Mouse (Mus musculus): ENCODE data around the gene Efna2. TPM values are rescaled to one million over a fixed set of nuclear protein-coding genes. Genes with fewer than 3 reads are reported as not detected.
A peak's percentile ranks its signal among the peaks of the same experiment; 100 is the strongest.

Efna2 gene
- polyA plus RNA-seq, 1 experiment from 2014 or later = 24.8 TPM

DNA sequence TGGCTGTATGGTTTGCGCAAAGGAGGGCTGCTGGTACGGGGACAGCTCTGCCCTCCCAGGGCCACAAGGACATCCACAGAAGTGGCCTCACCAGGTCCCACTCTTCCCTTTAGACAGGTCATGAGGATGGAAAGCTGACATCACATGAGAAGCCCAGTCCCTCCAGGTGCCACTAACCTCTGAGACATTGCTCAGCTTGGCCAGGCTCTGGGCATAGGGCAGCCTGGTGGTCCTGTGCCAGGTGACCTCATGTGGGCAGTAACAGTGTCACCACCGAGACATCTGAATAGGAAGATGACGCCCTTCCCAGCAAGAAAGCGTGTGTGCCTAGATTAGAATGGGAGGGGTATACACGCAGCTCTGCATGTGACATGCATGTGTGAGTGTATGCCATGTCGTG lies 3.3 kb downstream of the Efna2 start:
- Histone ChIP-seq H3K27me3 (ENCODE audit: control insufficient read depth, insufficient read depth, low read length) (0 out of 2 replicates have a peak, but pooled peaks cover 2% of the 10 kb centered on the region), H3K4me3 (ENCODE audit: low read depth, low read length) (no peak overlapping the region), H3K27ac (ENCODE audit: low read depth, low read length) (no peak overlapping the region), H3K4me1 (replicated peaks; ENCODE audit: control insufficient read depth, insufficient read depth, low read length) (peaks cover 14% of the 10 kb centered on the region), H3K36me3 (ENCODE audit: control insufficient read depth, insufficient read depth, low read length) (0 out of 2 replicates have a peak, but pooled peaks cover 2% of the 10 kb centered on the region), H3K9me3 (ENCODE audit: control insufficient read depth, low read length) (no peaks in the 10 kb centered on the region), H3K4me2 (replicated peaks; ENCODE audit: low read depth, low read length) (no peak overlapping the region; the same call in 1 of the 2 replicates), H3K9ac (ENCODE audit: low read depth, low read length) (no peak overlapping the region)
- WGBS = 93% methylated on average over 7 of the region's 7 CpGs
- no peak for DNase-seq (ENCODE audit: low spot score)
- no peak for ATAC-seq (ENCODE audit: low FRiP score)

DNA sequence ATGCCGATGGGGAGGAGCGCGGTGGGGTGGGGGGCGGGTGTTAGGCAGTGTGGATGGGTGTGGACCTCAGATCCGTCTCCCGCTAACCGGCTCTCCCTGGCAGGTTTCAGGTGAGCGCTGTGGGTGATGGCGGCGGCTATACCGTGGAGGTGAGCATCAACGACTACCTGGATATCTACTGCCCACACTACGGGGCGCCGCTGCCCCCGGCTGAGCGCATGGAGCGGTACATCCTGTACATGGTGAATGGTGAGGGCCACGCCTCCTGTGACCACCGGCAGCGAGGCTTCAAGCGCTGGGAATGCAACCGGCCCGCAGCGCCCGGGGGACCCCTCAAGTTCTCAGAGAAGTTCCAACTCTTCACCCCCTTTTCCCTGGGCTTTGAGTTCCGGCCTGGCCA lies 7.4 kb downstream of the Efna2 start:
- H3K9me3 ChIP-seq (ENCODE audit: control insufficient read depth, low read length) = no peaks in the 10 kb centered on the region
- H3K4me3 ChIP-seq (ENCODE audit: low read depth, low read length) = no peak overlapping the region
- 32% methylated on average over 27 of the region's 27 CpGs for WGBS
- no peak overlapping the region for H3K9ac ChIP-seq (ENCODE audit: low read depth, low read length)
- ATAC-seq (ENCODE audit: low FRiP score) = no peak
- H3K36me3 ChIP-seq (ENCODE audit: control insufficient read depth, insufficient read depth, low read length) = 0 out of 2 replicates have a peak, but pooled peaks cover 4% of the 10 kb centered on the region
- DNase-seq (ENCODE audit: low spot score) = no peak
- peaks cover 10% of the 10 kb centered on the region for H3K4me1 ChIP-seq (replicated peaks; ENCODE audit: control insufficient read depth, insufficient read depth, low read length)
- no peak overlapping the region for H3K27ac ChIP-seq (ENCODE audit: low read depth, low read length)
- H3K4me2 ChIP-seq (replicated peaks; ENCODE audit: low read depth, low read length) = no peak overlapping the region
- 0 out of 2 replicates have a peak, but pooled peaks cover 2% of the 10 kb centered on the region for H3K27me3 ChIP-seq (ENCODE audit: control insufficient read depth, insufficient read depth, low read length)

DNA sequence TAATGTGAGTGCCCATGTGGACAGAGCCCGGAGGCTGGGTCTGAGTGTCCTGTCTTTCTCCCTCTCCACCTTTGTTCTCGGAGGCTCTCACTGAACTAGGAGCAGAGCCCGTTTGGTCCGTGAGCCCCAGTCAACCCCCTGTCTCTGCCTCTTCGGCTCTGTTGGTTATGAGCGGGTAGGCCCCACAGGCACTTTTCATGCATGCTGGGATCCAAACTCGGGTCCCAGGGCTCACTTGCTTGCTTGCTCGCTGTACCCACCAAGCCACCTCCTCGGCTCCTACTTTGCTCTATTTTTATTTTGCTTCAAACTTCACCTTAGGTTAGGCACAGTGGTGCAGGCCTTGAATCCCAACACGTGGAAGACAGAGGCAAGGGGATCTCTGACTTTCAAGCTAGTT lies 8.5 kb downstream of the Efna2 start:
- H3K9ac ChIP-seq (ENCODE audit: low read depth, low read length) = no peak overlapping the region
- WGBS = 90% methylated on average over 10 of the region's 10 CpGs
- no peak overlapping the region for H3K27ac ChIP-seq (ENCODE audit: low read depth, low read length)
- no peaks in the 10 kb centered on the region for H3K9me3 ChIP-seq (ENCODE audit: control insufficient read depth, low read length)
- H3K4me1 ChIP-seq (replicated peaks; ENCODE audit: control insufficient read depth, insufficient read depth, low read length) = peaks cover 10% of the 10 kb centered on the region
- ATAC-seq (ENCODE audit: low FRiP score) (no peak), DNase-seq (ENCODE audit: low spot score) (no peak)
- H3K4me2 ChIP-seq (replicated peaks; ENCODE audit: low read depth, low read length) = no peak overlapping the region
- H3K4me3 ChIP-seq (ENCODE audit: low read depth, low read length) = no peak overlapping the region
- H3K36me3 ChIP-seq (ENCODE audit: control insufficient read depth, insufficient read depth, low read length) = 0 out of 2 replicates have a peak, but pooled peaks cover 4% of the 10 kb centered on the region
- peaks cover 4% of the 10 kb centered on the region; the same call in 1 of the 2 replicates for H3K27me3 ChIP-seq (ENCODE audit: control insufficient read depth, insufficient read depth, low read length)

DNA sequence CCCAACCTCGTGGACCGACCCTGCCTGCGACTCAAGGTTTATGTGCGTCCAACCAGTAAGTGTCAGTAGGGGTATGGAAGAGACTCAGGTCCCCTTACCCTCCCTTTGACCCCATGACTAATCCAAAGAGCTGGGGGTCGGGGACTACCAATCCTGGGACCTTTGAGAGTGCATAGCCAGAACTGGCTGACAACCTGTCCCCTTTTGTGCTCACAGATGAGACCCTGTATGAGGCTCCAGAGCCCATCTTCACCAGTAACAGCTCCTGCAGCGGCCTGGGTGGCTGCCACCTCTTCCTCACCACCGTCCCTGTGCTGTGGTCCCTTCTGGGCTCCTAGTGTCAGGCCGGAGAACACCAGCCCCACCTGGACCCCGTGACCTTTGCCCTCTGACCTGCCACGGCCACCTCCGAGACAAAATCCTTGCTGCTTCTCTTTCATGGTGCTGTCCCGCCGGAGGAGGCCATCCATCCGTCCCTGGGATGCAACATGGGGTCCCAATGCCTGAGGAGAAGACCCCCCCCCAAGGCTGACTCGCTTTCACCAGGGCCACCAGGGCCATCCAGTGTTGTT lies 9.3 kb downstream of the Efna2 start:
- ATAC-seq (ENCODE audit: low FRiP score) (no peak), DNase-seq (ENCODE audit: low spot score) (no peak)
- no peak overlapping the region for H3K27ac ChIP-seq (ENCODE audit: low read depth, low read length)
- H3K36me3 ChIP-seq (ENCODE audit: control insufficient read depth, insufficient read depth, low read length) = 0 out of 2 replicates have a peak, but pooled peaks cover 4% of the 10 kb centered on the region
- no peak overlapping the region for H3K4me3 ChIP-seq (ENCODE audit: low read depth, low read length)
- no peak overlapping the region for H3K9ac ChIP-seq (ENCODE audit: low read depth, low read length)
- no peak overlapping the region for H3K4me2 ChIP-seq (replicated peaks; ENCODE audit: low read depth, low read length)
- H3K4me1 ChIP-seq (replicated peaks; ENCODE audit: control insufficient read depth, insufficient read depth, low read length) = peaks cover 10% of the 10 kb centered on the region
- 52% methylated on average over 15 of the region's 15 CpGs for WGBS
- H3K9me3 ChIP-seq (ENCODE audit: control insufficient read depth, low read length) = no peaks in the 10 kb centered on the region
- peaks cover 4% of the 10 kb centered on the region; the same call in 1 of the 2 replicates for H3K27me3 ChIP-seq (ENCODE audit: control insufficient read depth, insufficient read depth, low read length)

DNA sequence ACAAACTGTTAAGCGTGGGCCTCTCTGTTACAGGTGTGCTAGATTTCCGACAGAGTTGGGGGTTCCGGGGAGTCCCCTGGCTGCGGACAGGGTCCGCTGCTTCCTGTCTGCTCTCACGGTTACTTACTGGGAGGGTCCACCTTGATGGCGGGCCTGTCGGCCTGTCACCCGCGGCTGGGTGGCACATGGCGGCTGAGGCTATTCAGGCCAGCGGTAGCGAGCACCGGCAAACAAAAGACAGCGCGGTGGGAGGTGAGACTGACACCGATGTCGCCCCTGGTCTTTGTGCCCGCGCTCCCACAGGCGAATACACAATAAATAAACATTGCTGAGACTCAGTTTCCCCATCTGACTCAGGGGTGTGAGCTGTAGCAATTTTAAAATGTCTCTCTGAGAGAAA lies 10.7 kb downstream of the Efna2 start:
- peak overlapping the region; percentile 72 for H3K4me2 ChIP-seq (replicated peaks; ENCODE audit: low read depth, low read length)
- H3K4me1 ChIP-seq (replicated peaks; ENCODE audit: control insufficient read depth, insufficient read depth, low read length) = peaks cover 10% of the 10 kb centered on the region
- peaks cover 2% of the 10 kb centered on the region; the same call in 1 of the 2 replicates for H3K27me3 ChIP-seq (ENCODE audit: control insufficient read depth, insufficient read depth, low read length)
- ATAC-seq (ENCODE audit: low FRiP score) = peak; percentile 38; the same call in 1 of the 2 replicates
- H3K36me3 ChIP-seq (ENCODE audit: control insufficient read depth, insufficient read depth, low read length) = 0 out of 2 replicates have a peak, but pooled peaks cover 4% of the 10 kb centered on the region
- peak; percentile 67 for DNase-seq (ENCODE audit: low spot score)
- WGBS = 4% methylated on average over 21 of the region's 21 CpGs
- H3K4me3 ChIP-seq (ENCODE audit: low read depth, low read length) = peak overlapping the region; percentile 41
- peak overlapping the region; percentile 86 for H3K27ac ChIP-seq (ENCODE audit: low read depth, low read length)
- H3K9me3 ChIP-seq (ENCODE audit: control insufficient read depth, low read length) = no peaks in the 10 kb centered on the region
- H3K9ac ChIP-seq (ENCODE audit: low read depth, low read length) = peak overlapping the region; percentile 79

DNA sequence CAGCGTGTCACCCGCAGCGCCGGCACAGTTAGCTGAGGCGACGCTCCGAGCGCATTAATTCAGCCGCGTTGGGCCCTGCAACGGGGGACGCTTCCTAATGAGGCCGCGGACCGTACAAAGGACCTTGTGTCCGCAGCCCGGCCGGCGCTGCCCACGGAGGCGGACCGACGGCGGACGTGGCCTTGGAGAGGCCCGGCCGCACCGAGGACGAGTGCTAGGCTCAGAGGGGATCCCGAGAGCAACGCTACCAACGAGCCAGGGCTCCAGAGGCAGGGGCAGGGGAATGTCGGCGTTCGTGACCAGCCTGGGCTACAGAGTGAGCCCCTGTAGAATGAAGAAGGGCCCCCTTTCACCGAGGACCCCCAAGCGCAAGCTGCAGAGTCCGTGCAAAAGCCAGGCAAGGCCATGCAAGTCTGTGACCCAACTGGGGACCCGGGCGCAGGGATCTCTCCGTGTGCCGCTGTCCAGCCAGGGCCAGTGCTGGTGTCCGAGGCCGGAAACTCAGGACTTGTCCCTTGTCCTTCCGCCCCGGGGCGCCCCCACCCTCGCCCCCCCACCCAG lies 11.3 kb downstream of the Efna2 start:
- peaks cover 2% of the 10 kb centered on the region; the same call in 1 of the 2 replicates for H3K27me3 ChIP-seq (ENCODE audit: control insufficient read depth, insufficient read depth, low read length)
- DNase-seq (ENCODE audit: low spot score) (peak; percentile 77), ATAC-seq (ENCODE audit: low FRiP score) (peak; percentile 62)
- H3K36me3 ChIP-seq (ENCODE audit: control insufficient read depth, insufficient read depth, low read length) = 0 out of 2 replicates have a peak, but pooled peaks cover 4% of the 10 kb centered on the region
- peak overlapping the region; percentile 72 for H3K4me2 ChIP-seq (replicated peaks; ENCODE audit: low read depth, low read length)
- H3K4me3 ChIP-seq (ENCODE audit: low read depth, low read length) = peak overlapping the region; percentile 41
- H3K27ac ChIP-seq (ENCODE audit: low read depth, low read length) = peak overlapping the region; percentile 86
- H3K9ac ChIP-seq (ENCODE audit: low read depth, low read length) = peak overlapping the region; percentile 79
- WGBS = under 1% methylated on average over 46 of the region's 48 CpGs
- H3K9me3 ChIP-seq (ENCODE audit: control insufficient read depth, low read length) = no peaks in the 10 kb centered on the region
- peaks cover 10% of the 10 kb centered on the region for H3K4me1 ChIP-seq (replicated peaks; ENCODE audit: control insufficient read depth, insufficient read depth, low read length)

DNA sequence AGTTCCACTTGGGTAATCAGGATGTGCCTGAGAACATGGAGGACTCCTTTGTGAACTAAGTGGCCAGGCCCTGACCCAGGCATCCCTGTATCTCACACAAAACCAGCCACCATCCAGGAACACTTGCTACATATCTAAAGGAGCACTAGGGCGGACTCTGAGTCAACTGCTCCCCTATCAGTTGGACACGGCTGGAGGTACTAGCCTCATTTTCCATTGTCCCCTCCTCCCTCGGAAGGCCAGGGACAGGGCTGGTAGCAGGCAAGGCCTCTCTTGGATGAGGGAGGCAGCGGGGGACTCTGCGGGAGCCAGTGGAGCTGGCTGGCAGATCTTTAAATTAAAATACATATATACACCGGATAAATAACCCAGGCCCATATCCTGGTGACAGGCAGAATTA lies 14.7 kb downstream of the Efna2 start:
- no peak for ATAC-seq (ENCODE audit: low FRiP score)
- H3K36me3 ChIP-seq (ENCODE audit: control insufficient read depth, insufficient read depth, low read length) = no peaks in the 10 kb centered on the region
- H3K27ac ChIP-seq (ENCODE audit: low read depth, low read length) = peak overlapping the region; percentile 47; the same call in 1 of the 2 replicates
- H3K4me2 ChIP-seq (replicated peaks; ENCODE audit: low read depth, low read length) = no peak overlapping the region
- peaks cover 2% of the 10 kb centered on the region; the same call in 1 of the 2 replicates for H3K27me3 ChIP-seq (ENCODE audit: control insufficient read depth, insufficient read depth, low read length)
- H3K9me3 ChIP-seq (ENCODE audit: control insufficient read depth, low read length) = no peaks in the 10 kb centered on the region
- DNase-seq (ENCODE audit: low spot score) = no peak
- peaks cover 15% of the 10 kb centered on the region for H3K4me1 ChIP-seq (replicated peaks; ENCODE audit: control insufficient read depth, insufficient read depth, low read length)
- WGBS = 67% methylated on average over 6 of the region's 6 CpGs
- H3K4me3 ChIP-seq (ENCODE audit: low read depth, low read length) = no peak overlapping the region
- no peak overlapping the region for H3K9ac ChIP-seq (ENCODE audit: low read depth, low read length)

DNA sequence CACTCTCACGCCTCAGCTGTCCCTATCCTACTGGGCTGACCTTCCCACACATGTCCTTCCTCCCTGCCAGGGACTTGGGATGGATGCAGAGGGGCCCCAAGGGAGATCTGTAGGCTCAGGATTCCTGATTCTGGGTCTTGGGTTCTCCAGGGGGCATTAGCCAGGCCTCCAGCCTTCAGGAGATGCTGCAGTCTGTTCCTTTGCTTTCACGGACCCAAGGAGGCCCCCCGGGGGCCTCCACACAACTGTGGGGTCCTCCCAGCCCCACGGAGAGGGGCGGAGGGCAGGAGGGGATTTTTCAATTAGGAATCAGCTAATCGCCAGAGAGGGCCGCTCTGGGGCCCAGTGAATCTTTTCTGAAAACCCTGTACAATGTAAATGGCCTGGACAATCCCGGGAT lies 15.2 kb downstream of the Efna2 start:
- peaks cover 2% of the 10 kb centered on the region; the same call in 1 of the 2 replicates for H3K27me3 ChIP-seq (ENCODE audit: control insufficient read depth, insufficient read depth, low read length)
- no peaks in the 10 kb centered on the region for H3K9me3 ChIP-seq (ENCODE audit: control insufficient read depth, low read length)
- ATAC-seq (ENCODE audit: low FRiP score) (no peak), DNase-seq (ENCODE audit: low spot score) (no peak)
- 51% methylated on average over 8 of the region's 8 CpGs for WGBS
- H3K36me3 ChIP-seq (ENCODE audit: control insufficient read depth, insufficient read depth, low read length) = no peaks in the 10 kb centered on the region
- no peak overlapping the region for H3K4me3 ChIP-seq (ENCODE audit: low read depth, low read length)
- H3K4me2 ChIP-seq (replicated peaks; ENCODE audit: low read depth, low read length) = no peak overlapping the region
- no peak overlapping the region for H3K9ac ChIP-seq (ENCODE audit: low read depth, low read length)
- peaks cover 15% of the 10 kb centered on the region for H3K4me1 ChIP-seq (replicated peaks; ENCODE audit: control insufficient read depth, insufficient read depth, low read length)
- peak overlapping the region; percentile 47 for H3K27ac ChIP-seq (ENCODE audit: low read depth, low read length)
